Mouse (Mus musculus) heart, embryonic 10.5 days (tissue): ENCODE measurements around the gene Arfgap1. TPM values are rescaled to one million over a fixed set of nuclear protein-coding genes. Genes with fewer than 3 reads are reported as not detected.

Experiments
- DNase-seq: peaks from one replicate; pipeline ENCODE4 v3.0.0-alpha.2; 2017; ENCODE audit warnings: low spot score
- H3K27ac ChIP-seq: fragments of 300-500 bp; sonication (generic); 2 replicates; pipeline ENCODE4 v1.5.1; 2016; ENCODE audit warnings: mild to moderate bottlenecking
- H3K27me3 ChIP-seq: fragments of 300-500 bp; sonication (generic); 2 replicates; pipeline ENCODE4 v1.6.1; 2016; ENCODE audit warnings: mild to moderate bottlenecking; ENCODE audit not compliant: poor library complexity, insufficient read depth, severe bottlenecking
- H3K36me3 ChIP-seq: fragments of 300-500 bp; sonication (generic); 2 replicates; pipeline ENCODE4 v1.6.1; 2016; ENCODE audit warnings: mild to moderate bottlenecking, moderate library complexity
- H3K4me1 ChIP-seq: fragments of 300-500 bp; sonication (generic); 2 replicates; pipeline ENCODE4 v1.6.1; 2016; ENCODE audit warnings: mild to moderate bottlenecking
- H3K4me3 ChIP-seq: fragments of 300-500 bp; sonication (generic); 2 replicates; pipeline ENCODE4 v1.5.1; 2016; ENCODE audit warnings: mild to moderate bottlenecking, moderate library complexity
- H3K9me3 ChIP-seq: fragments of 300-500 bp; sonication (generic); 2 replicates; pipeline ENCODE4 v1.6.1; 2016; ENCODE audit warnings: mild to moderate bottlenecking, moderate library complexity
- WGBS: fragments of 180-500 bp; shearing (Covaris S2); methylation state at CpG from one replicate; pipeline ENCODE4 v1.1.7; 2016; 5-methylcytosine and 5-hydroxymethylcytosine counted together
- polyA plus RNA-seq: library from polyadenylated mRNA; unstranded; fragments of >200 nt; fragmentation: Nextera tagmentation; extraction: Ambion mirVana; gene quantifications from 2 replicates; pipeline ENCODE4 v1.2.1, GENCODE M21; 2016

Gene Arfgap1
- polyA plus RNA-seq: 101 and 104 TPM in 2 replicates

DNA sequence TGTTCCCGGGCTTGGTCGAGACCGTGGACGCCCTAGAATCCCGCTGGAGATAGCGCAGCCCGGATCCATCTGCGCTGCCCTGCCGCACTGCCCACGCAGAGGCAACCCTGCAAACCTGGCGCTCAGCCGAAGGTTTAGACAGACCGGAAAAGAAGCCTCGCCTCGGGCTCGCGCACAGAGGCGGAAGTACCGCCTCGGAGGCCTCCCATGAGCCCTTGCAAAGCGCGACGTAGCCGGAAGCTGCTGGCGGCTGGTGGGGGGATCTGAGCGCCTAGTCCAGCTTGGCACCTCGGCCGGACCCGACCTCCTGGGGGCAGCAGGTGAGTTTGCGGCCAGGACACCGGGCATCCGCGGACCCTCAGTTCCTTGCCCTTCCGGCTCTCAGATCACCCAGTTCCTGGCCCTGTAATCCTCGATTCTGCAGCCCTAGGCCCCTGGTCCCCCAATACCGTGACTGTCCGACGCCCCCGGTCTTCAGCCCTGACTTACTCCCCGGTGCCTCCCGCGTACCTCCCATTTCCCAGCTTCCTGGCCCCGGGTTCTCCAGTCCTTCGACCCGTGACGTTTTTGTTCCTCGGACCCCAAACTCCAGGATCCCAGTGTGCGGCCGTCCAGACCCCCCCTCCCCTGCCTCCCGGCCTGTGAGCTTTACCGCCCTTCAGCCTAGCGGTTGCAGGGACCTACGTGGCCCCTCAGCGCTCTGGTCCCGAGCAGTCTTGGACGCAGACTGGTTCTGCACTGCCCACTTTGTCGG lies at the start of gene Arfgap1:
TSS of gene Arfgap1 (plus strand) at position 216 of the 754 bp plus-strand sequence.
- DNase-seq: peak; percentile 96
- Histone ChIP-seq H3K9me3 (no peaks in the 10 kb centered on the region), H3K4me3 (peak within 1 kb of the TSS; percentile 96), H3K36me3 (peaks cover 32% of the 10 kb centered on the region), H3K4me1 (peaks cover 33% of the 10 kb centered on the region), H3K27ac (peak within 1 kb of the TSS; percentile 95), H3K27me3 (no peaks in the 10 kb centered on the region)
- under 1% methylated on average over 57 of the region's 57 CpGs for WGBS

- under 1% methylated on average over 59 of the region's 61 CpGs for WGBS
- peak overlapping the region; percentile 99 for H3K27ac ChIP-seq
- DNase-seq: no peak
Observed at GRCm38 (mm10) chr2:180919913-180920809, 46.9 kb upstream of the Arfgap1 start.

GRCm38 (mm10) chr2:180920810-180921400 lies 46.1 kb upstream of the Arfgap1 start, which contains the start of gene Ythdf1:
Ythdf1 (minus strand) TSS chr2:180920949.
- DNase-seq: peak; percentile 98
- Histone ChIP-seq H3K27me3 (peaks cover 5% of the 10 kb centered on the region), H3K4me3 (peak within 1 kb of the TSS; percentile 100), H3K4me1 (peaks cover 9% of the 10 kb centered on the region), H3K27ac (peak within 1 kb of the TSS; percentile 99), H3K9me3 (no peaks in the 10 kb centered on the region), H3K36me3 (peaks cover 27% of the 10 kb centered on the region)
- WGBS: under 1% methylated on average over 53 of the region's 56 CpGs

More at GRCm38 (mm10) chr2:180919913-180920809, 46.9 kb upstream of the Arfgap1 start:
- H3K9me3 ChIP-seq: no peaks in the 10 kb centered on the region
- peak overlapping the region; percentile 100 for H3K4me3 ChIP-seq
- H3K4me1 ChIP-seq: peaks cover 9% of the 10 kb centered on the region
- H3K27me3 ChIP-seq: peaks cover 5% of the 10 kb centered on the region
- H3K36me3 ChIP-seq: peaks cover 34% of the 10 kb centered on the region

GRCm38 (mm10) chr2:180922739-180923138 lies 44.3 kb upstream of the Arfgap1 start:
- no peak overlapping the region for H3K4me3 ChIP-seq

GRCm38 (mm10) chr2:180925176-180925575 lies 41.8 kb upstream of the Arfgap1 start:
- Histone ChIP-seq H3K4me1 (peaks cover 7% of the 10 kb centered on the region; the same call in 1 of the 2 replicates), H3K9me3 (no peaks in the 10 kb centered on the region), H3K4me3 (no peak overlapping the region), H3K27me3 (peaks cover 12% of the 10 kb centered on the region), H3K36me3 (no peaks in the 10 kb centered on the region), H3K27ac (no peak overlapping the region)
- peak; percentile 84 for DNase-seq
- 9% methylated on average over 4 of the region's 4 CpGs for WGBS

More at GRCm38 (mm10) chr2:180922739-180923138, 44.3 kb upstream of the Arfgap1 start:
- H3K36me3 ChIP-seq: peaks cover 11% of the 10 kb centered on the region
- 88% methylated on average over 6 of the region's 6 CpGs for WGBS
- peaks cover 9% of the 10 kb centered on the region for H3K4me1 ChIP-seq
- DNase-seq: no peak
- no peak overlapping the region for H3K27ac ChIP-seq
- no peaks in the 10 kb centered on the region for H3K9me3 ChIP-seq
- peaks cover 12% of the 10 kb centered on the region for H3K27me3 ChIP-seq

- H3K4me1 ChIP-seq: peaks cover 6% of the 10 kb centered on the region; the same call in 1 of the 2 replicates
- no peaks in the 10 kb centered on the region for H3K36me3 ChIP-seq
- no peak for DNase-seq
- H3K27ac ChIP-seq: no peak within 1 kb of the TSS
- H3K9me3 ChIP-seq: no peaks in the 10 kb centered on the region
- H3K4me3 ChIP-seq: no peak within 1 kb of the TSS
- WGBS: 52% methylated on average over 4 of the region's 4 CpGs
- H3K27me3 ChIP-seq: peaks cover 26% of the 10 kb centered on the region
Observed at GRCm38 (mm10) chr2:180928723-180929122, 38.3 kb upstream of the Arfgap1 start, which contains the start of gene Birc7. Birc7 (plus strand) TSS chr2:180929023.

GRCm38 (mm10) chr2:180932418-180932817 lies 34.6 kb upstream of the Arfgap1 start:
- DNase-seq: no peak
- Histone ChIP-seq H3K27ac (no peak overlapping the region), H3K9me3 (no peaks in the 10 kb centered on the region), H3K27me3 (peaks cover 23% of the 10 kb centered on the region), H3K4me1 (peaks cover 12% of the 10 kb centered on the region; the same call in 1 of the 2 replicates), H3K36me3 (no peaks in the 10 kb centered on the region), H3K4me3 (no peak overlapping the region)
- 67% methylated on average over 1 of the region's 1 CpGs for WGBS

GRCm38 (mm10) chr2:180940187-180940586 lies 26.8 kb upstream of the Arfgap1 start:
- peaks cover 15% of the 10 kb centered on the region; the same call in 1 of the 2 replicates for H3K27me3 ChIP-seq
- no peak overlapping the region for H3K27ac ChIP-seq
- no peak for DNase-seq
- H3K36me3 ChIP-seq: peaks cover 4% of the 10 kb centered on the region; the same call in 1 of the 2 replicates
- 0 out of 2 replicates have a peak, but pooled peaks cover 4% of the 10 kb centered on the region for H3K4me1 ChIP-seq
- no peaks in the 10 kb centered on the region for H3K9me3 ChIP-seq
- no peak overlapping the region for H3K4me3 ChIP-seq

DNA sequence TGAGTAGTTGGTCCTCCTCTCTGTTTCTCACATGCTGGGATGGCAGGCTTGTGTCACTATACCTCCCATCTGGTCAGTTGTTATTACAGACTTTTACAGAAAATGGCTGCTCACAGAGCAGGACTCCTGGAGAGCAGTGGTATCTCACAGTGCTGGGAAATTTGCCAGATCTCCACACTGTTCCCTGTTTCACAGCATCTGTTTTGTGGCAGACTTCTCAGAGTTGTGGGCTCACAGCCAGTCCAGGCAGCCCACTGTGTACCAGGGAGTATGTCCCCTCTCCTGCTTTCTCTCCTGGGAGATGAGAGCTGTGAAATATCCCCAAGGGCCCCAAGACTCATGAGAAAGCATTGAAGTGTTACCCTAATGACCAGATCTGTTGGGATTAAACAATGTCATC lies 25.2 kb upstream of the Arfgap1 start:
- Histone ChIP-seq H3K36me3 (peaks cover 4% of the 10 kb centered on the region; the same call in 1 of the 2 replicates), H3K4me3 (no peak overlapping the region), H3K27ac (no peak overlapping the region), H3K4me1 (no peaks in the 10 kb centered on the region), H3K27me3 (peaks cover 12% of the 10 kb centered on the region; the same call in 1 of the 2 replicates), H3K9me3 (no peaks in the 10 kb centered on the region)
- DNase-seq: no peak

GRCm38 (mm10) chr2:180949947-180950346 lies 17.1 kb upstream of the Arfgap1 start:
- H3K4me3 ChIP-seq: no peak overlapping the region
- H3K9me3 ChIP-seq: no peaks in the 10 kb centered on the region
- no peak overlapping the region for H3K27ac ChIP-seq
- peaks cover 30% of the 10 kb centered on the region for H3K4me1 ChIP-seq
- WGBS: 50% methylated on average over 1 of the region's 1 CpGs
- H3K27me3 ChIP-seq: peaks cover 53% of the 10 kb centered on the region
- no peak for DNase-seq
- H3K36me3 ChIP-seq: no peaks in the 10 kb centered on the region

DNA sequence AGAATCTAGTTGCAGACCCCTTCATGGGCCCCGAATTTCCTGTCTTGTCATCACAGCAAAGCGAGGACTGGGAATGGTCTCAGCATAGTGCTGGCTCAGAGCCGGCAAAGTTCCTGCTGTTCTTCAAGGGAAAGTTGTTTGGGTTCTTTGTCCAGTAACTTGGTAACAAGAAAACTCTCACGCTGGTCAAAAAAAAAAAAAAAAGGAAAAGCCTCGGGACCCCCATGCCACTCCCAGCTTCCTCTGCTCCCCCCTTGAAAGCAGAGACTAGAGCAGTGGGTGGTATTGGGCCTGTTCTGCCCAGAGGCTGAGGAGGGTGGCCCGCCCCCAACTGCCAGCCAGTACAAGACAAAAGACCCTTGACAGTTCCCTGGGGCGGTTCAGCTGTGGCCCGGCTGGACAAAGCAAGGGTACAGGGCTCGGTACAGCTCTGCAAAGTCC lies 14.3 kb upstream of the Arfgap1 start:
- Histone ChIP-seq H3K36me3 (no peaks in the 10 kb centered on the region), H3K27me3 (peaks cover 76% of the 10 kb centered on the region), H3K4me1 (peaks cover 34% of the 10 kb centered on the region), H3K27ac (no peak overlapping the region), H3K4me3 (peak overlapping the region; percentile 75), H3K9me3 (no peaks in the 10 kb centered on the region)
- 17% methylated on average over 9 of the region's 9 CpGs for WGBS
- no peak for DNase-seq

- H3K36me3 ChIP-seq: no peaks in the 10 kb centered on the region
- no peak for DNase-seq
- H3K27ac ChIP-seq: peak overlapping the region; percentile 81; the same call in 1 of the 2 replicates
- no peaks in the 10 kb centered on the region for H3K9me3 ChIP-seq
- H3K27me3 ChIP-seq: peaks cover 76% of the 10 kb centered on the region
- peaks cover 34% of the 10 kb centered on the region for H3K4me1 ChIP-seq
- H3K4me3 ChIP-seq: peak overlapping the region; percentile 75
- WGBS: 30% methylated on average over 2 of the region's 2 CpGs
Observed at GRCm38 (mm10) chr2:180953638-180954037, 13.4 kb upstream of the Arfgap1 start.
